Mouse (Mus musculus): Measurements from ENCODE around the gene P4ha2. TPM values are rescaled to one million over a fixed set of nuclear protein-coding genes. Genes with fewer than 3 reads are reported as not detected.

The P4ha2 gene
- total RNA-seq (2023): 4.8 TPM

GRCm38 (mm10) chr11:54100045-54100691 lies at the start of gene P4ha2:
Gene P4ha2, plus strand, starts transcription at chr11:54100095.

GRCm38 (mm10) chr11:54068520-54069371 lies 31.1 kb upstream of the P4ha2 start, which contains the start of gene Pdlim4:
Gene Pdlim4, minus strand, starts transcription at chr11:54069014.

Other genes with a start within 250 kb of the P4ha2 start
- 18.5 TPM for gene Gm12216, start 240.8 kb upstream of the P4ha2 start, total RNA-seq (2023)
- gene Slc22a5, start 208.4 kb upstream of the P4ha2 start, total RNA-seq (2023): 18.7 TPM
- gene Slc22a21, start 119.8 kb upstream of the P4ha2 start, total RNA-seq (2023): 0.73 TPM
- not detected for gene Slc22a4, start 72.0 kb upstream of the P4ha2 start, total RNA-seq (2023)
- 61.2 TPM for gene Pdlim4, start 31.1 kb upstream of the P4ha2 start, total RNA-seq (2023)
- gene Csf2, start 149.6 kb downstream of the P4ha2 start, total RNA-seq (2023): 2.0 TPM
- not detected for gene Il3, start 167.2 kb downstream of the P4ha2 start, total RNA-seq (2023)
- not detected for gene Acsl6, start 203.7 kb downstream of the P4ha2 start, total RNA-seq (2023)